Mouse (Mus musculus) kidney, postnatal 0 days (tissue): ENCODE measurements at regions not wholly inside any gene's neighbourhood (a gene's known extent, or its start where the extent isn't known, plus 50 kb on each side); places are given as distances from the start of the nearest gene placed in this dataset. TPM values are rescaled to one million over a fixed set of nuclear protein-coding genes. Genes with fewer than 3 reads are reported as not detected.

Experiments used
- ATAC-seq: fragments of 200-750 bp; cut with Nextera tagmentation; replicated peaks from 2 replicates; pipeline ENCODE4 v1.8.0; 2017; ENCODE audit warnings: low read depth, moderate number of reproducible peaks, moderate TSS enrichment, moderate library complexity; ENCODE audit not compliant: low FRiP score
- DNase-seq: peaks from one replicate; pipeline ENCODE4 v3.0.0-alpha.2; 2016; ENCODE audit warnings: low spot score
- H3K27ac ChIP-seq: fragments of 300-500 bp; sonication (generic); 2 replicates; pipeline ENCODE4 v1.5.1; 2014; ENCODE audit warnings: mild to moderate bottlenecking
- H3K27me3 ChIP-seq: fragments of 300-500 bp; sonication (generic); 2 replicates; pipeline ENCODE4 v1.6.1; 2014; ENCODE audit warnings: low read length, mixed read lengths; ENCODE audit not compliant: insufficient read depth
- H3K36me3 ChIP-seq: fragments of 300-500 bp; sonication (generic); 2 replicates; pipeline ENCODE4 v1.6.1; 2014; ENCODE audit warnings: low read length, mixed read lengths; ENCODE audit not compliant: insufficient read depth
- H3K4me1 ChIP-seq: fragments of 300-500 bp; sonication (generic); replicated peaks from 2 replicates; pipeline ENCODE4 v1.6.1; 2014; ENCODE audit warnings: antibody characterized with exemption, low read length, mixed read lengths; ENCODE audit not compliant: insufficient read depth
- H3K4me2 ChIP-seq: fragments of 300-500 bp; sonication (generic); 2 replicates; pipeline ENCODE4 v1.6.1; 2014; ENCODE audit warnings: mild to moderate bottlenecking, low read length, moderate library complexity, mixed read lengths
- H3K4me3 ChIP-seq: fragments of 300-500 bp; sonication (generic); replicated peaks from 2 replicates; pipeline ENCODE4 v1.5.1; 2014; ENCODE audit warnings: low read depth, low read length
- H3K9ac ChIP-seq: fragments of 300-500 bp; sonication (generic); 2 replicates; pipeline ENCODE4 v1.6.1; 2014; ENCODE audit warnings: low read depth, low read length
- H3K9me3 ChIP-seq: fragments of 300-500 bp; sonication (generic); replicated peaks from 2 replicates; pipeline ENCODE4 v1.6.1; 2016; ENCODE audit warnings: low read length, inconsistent platforms, mixed read lengths
- CTCF ChIP-seq: IDR thresholded peaks from 2 replicates; pipeline ENCODE4 v1.5.1; 2016; ENCODE audit warnings: antibody characterized with exemption, low read depth, mild to moderate bottlenecking, moderate library complexity
- WGBS: fragments of 180-500 bp; shearing (Covaris S2); extraction: QIAGEN DNeasy Blood & Tissue Kit; methylation state at CpG from one replicate; pipeline ENCODE4 v1.1.7; 2014; 5-methylcytosine and 5-hydroxymethylcytosine counted together
- microRNA counts: library from miRNA; unstranded; fragments of <30 nt; microRNA quantifications from one replicate; lab custom pipeline; 2015
- microRNA-seq: library from miRNA; unstranded; fragments of <30 nt; microRNA quantifications from one replicate; pipeline ENCODE4, GENCODE M21; 2016

DNA sequence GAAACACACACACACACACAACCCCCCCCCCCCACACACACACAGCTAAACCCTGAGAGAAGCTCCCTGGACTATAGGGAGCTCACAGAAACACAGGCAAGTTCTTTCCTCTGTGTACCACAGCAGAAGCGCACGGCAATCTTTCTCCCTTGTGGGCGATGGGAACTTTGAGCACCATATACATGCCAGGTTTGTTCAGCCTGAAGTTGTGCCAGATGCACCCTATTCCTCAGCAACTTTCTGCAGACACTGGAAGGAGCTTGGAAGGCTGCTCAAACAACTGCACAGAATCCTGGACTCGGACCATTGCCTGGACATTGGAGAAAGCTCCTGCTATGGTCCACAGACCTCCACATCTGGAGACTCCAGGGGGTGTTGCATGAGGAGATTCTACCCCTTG, 74.3 kb upstream of the Zcchc13 start:
- Histone ChIP-seq H3K4me1 (no peaks in the 10 kb centered on the region), H3K27ac (no peak overlapping the region), H3K9ac (no peak overlapping the region), H3K9me3 (no peaks in the 10 kb centered on the region), H3K27me3 (no peaks in the 10 kb centered on the region), H3K4me2 (no peak overlapping the region), H3K4me3 (no peak overlapping the region), H3K36me3 (no peaks in the 10 kb centered on the region)
- 71% methylated on average over 4 of the region's 4 CpGs for WGBS
- ATAC-seq, result no peak
- TF ChIP-seq CTCF, result no peak
- DNase-seq, result no peak

DNA sequence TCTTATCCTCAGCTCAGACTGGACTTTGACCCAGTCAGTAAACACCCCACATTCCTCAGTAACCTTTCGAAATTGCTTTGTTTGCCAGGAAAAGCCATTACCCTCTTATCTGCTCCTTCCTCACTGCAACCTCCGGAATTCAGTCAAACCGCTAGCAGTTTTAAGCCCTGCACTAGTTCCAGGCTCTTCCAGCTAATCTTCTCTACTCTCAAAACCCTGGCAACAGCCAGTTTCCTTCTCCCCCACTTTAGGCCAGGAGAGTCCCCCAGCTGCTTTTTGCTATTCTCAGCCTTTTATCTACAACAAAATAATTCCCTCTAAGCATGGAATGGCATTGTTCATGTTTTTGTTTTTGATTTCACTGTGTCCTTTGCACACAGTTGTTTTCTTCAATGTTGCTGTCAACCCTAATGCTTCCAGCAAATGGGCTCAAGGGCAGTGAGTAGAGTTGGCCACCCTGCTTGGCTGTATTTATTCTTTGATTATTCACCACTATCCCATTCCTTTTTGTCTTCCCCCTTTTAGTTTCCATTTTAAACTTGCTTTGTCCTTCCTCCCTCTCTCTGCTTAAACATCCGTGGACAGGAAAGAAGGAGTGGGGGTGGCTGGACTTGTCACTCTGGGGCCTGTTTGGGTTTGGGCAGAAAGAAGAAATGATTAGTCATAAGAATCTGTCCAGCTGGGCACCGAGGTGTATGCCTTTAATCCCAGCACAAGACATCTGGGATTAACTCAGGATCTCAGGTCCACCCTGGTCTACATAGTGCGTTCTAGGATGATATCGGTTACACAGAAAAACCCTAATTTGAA, 73.5 kb upstream of the Zcchc13 start:
- Histone ChIP-seq H3K9ac (no peak overlapping the region), H3K27ac (no peak overlapping the region), H3K9me3 (no peaks in the 10 kb centered on the region), H3K4me3 (no peak overlapping the region), H3K4me1 (no peaks in the 10 kb centered on the region), H3K4me2 (no peak overlapping the region), H3K36me3 (no peaks in the 10 kb centered on the region), H3K27me3 (no peaks in the 10 kb centered on the region)
- no peak for TF ChIP-seq CTCF
- DNase-seq (no peak), ATAC-seq (no peak)
- 58% methylated on average over 7 of the region's 7 CpGs for WGBS

DNA sequence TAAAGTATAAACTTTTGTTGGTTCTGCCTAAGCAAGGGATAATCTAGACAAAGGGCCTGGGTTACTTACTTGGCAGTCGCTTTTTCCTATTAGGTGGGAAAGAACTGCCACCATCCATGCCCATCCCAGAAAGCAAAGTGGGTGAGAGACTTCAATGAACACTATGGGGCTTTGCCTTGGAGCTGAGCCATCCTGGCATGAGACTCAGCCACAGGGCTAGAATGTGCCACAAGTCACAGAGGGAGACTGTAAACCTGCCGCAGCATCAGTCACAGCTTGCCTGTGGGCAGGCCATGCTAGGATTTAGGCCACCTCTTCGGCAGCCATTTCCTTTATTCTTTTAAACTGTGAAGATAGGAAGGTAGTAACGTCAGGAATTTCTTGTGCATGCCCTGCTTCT, 72.9 kb upstream of the Zcchc13 start:
- no peaks in the 10 kb centered on the region for H3K9me3 ChIP-seq
- DNase-seq (no peak), ATAC-seq (no peak)
- H3K27me3 ChIP-seq, result no peaks in the 10 kb centered on the region
- no peak overlapping the region for H3K9ac ChIP-seq
- H3K27ac ChIP-seq, result no peak overlapping the region
- no peaks in the 10 kb centered on the region for H3K4me1 ChIP-seq
- no peaks in the 10 kb centered on the region for H3K36me3 ChIP-seq
- WGBS, result 85% methylated on average over 4 of the region's 4 CpGs
- H3K4me2 ChIP-seq, result no peak overlapping the region
- TF ChIP-seq CTCF, result no peak
- no peak overlapping the region for H3K4me3 ChIP-seq

DNA sequence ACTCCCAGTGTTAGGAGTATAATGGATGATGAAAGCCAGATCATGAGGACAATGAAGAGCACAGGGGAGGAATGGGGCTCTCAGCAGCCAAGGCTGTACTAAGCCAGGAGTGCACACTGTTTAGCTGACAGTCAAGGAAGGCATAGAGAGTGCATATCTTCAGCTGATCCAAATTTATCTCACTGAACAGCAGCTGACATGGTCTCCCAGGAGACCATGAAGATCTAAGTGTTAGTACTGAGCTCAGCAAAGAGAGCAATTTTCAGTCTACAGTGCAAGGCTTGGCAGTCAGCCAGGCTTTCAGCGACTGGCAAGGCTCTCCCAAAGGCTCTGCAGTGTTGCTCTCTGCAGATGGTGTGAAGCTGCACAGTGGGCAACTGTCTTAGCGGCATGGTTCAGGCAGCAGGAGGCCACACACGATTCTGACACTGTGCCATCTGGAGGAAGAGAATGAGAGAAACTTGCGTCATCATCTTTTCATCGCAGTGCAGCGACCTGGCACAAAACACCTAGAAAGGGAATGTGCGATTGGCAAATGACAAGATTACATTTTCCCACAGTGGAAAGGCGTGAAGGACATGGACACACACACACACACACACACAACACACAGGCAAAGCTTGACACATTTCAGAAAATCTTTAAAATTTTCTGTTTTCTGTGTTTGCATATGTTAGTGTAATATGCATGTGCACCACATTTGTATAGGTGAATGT, 66.7 kb upstream of the Zcchc13 start:
- no peak for ATAC-seq
- no peaks in the 10 kb centered on the region for H3K4me1 ChIP-seq
- H3K27me3 ChIP-seq, result no peaks in the 10 kb centered on the region
- no peak overlapping the region for H3K4me3 ChIP-seq
- no peaks in the 10 kb centered on the region for H3K36me3 ChIP-seq
- no peak overlapping the region for H3K9ac ChIP-seq
- DNase-seq, result peak; percentile 3
- no peak overlapping the region for H3K4me2 ChIP-seq
- 69% methylated on average over 8 of the region's 8 CpGs for WGBS
- H3K27ac ChIP-seq, result no peak overlapping the region
- no peak for TF ChIP-seq CTCF
- H3K9me3 ChIP-seq, result no peaks in the 10 kb centered on the region

DNA sequence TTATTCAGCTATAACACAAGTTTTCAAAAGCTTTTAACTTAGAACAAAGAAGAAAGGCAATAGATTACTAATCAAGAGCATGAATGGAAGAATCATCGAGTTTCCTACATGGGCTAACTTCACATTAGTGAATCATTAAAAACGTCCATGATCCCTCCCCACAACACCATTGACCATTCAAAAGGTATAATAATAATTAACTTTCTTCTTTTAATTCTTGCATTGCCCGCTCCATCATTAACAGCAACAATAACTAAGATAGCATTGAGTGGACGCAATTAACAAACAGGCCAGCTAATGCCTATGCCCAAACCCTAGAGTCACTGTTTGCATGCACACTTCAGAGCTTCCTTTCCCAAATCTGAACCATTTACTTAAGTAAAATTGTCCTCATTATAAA, 57.0 kb upstream of the Zcchc13 start:
- ATAC-seq (no peak), DNase-seq (no peak)
- no peak overlapping the region for H3K4me2 ChIP-seq
- no peak overlapping the region for H3K9ac ChIP-seq
- 66% methylated on average over 4 of the region's 4 CpGs for WGBS
- no peaks in the 10 kb centered on the region for H3K27me3 ChIP-seq
- no peak overlapping the region for H3K4me3 ChIP-seq
- no peaks in the 10 kb centered on the region for H3K9me3 ChIP-seq
- H3K4me1 ChIP-seq, result no peaks in the 10 kb centered on the region
- no peaks in the 10 kb centered on the region for H3K36me3 ChIP-seq
- H3K27ac ChIP-seq, result no peak overlapping the region
- TF ChIP-seq CTCF, result no peak

DNA sequence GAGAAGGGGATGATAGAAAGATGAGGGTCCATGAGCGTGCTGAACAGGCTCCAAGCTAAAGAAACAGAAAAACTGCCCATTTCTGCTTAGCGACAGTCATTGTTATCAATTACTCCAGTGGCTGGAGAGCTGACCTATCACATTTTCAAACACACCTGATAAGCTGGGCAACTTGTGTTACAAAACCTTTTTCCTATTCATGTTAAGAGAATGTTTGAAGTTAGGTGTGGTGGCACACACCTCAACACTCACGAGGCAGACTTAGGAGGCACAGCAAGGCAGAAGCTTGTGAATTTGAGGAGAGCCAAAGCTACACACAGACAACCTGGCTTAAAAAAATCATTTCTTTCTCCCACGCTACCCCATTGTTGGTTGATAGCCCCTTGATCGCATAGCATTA, 50.9 kb upstream of the Zcchc13 start:
- Histone ChIP-seq H3K9me3 (no peaks in the 10 kb centered on the region), H3K27ac (no peak overlapping the region), H3K4me3 (no peak overlapping the region), H3K4me1 (no peaks in the 10 kb centered on the region), H3K9ac (no peak overlapping the region), H3K36me3 (no peaks in the 10 kb centered on the region), H3K27me3 (no peaks in the 10 kb centered on the region), H3K4me2 (no peak overlapping the region)
- no peak for TF ChIP-seq CTCF
- ATAC-seq, result no peak
- DNase-seq, result no peak
- WGBS, result 96% methylated on average over 5 of the region's 5 CpGs

MicroRNAs encoded in the stretch of these regions (microRNA counts, 519-probe panel; counts per million panel counts)
- microRNA mmu-miR-374 (lab: Ali Mortazavi, UCI) (5,068 counts per million, percentile 83 among the panel's probes with 10 or more counts), microRNA mmu-miR-421 (lab: Ali Mortazavi, UCI) (3,170 counts per million, percentile 70 among the panel's probes with 10 or more counts)

Small RNAs in the stretch of these regions (microRNA-seq; reads per million reads assigned to microRNA genes)
- gene Mir374b (not detected), gene Mir374c (not detected), gene Mir421 (305 reads per million, percentile 64 among the genes with 10 or more reads in this experiment)
